Mouse (Mus musculus) embryonic facial prominence, embryonic 13.5 days (tissue): ENCODE measurements around the gene Ank2. TPM values are rescaled to one million over a fixed set of nuclear protein-coding genes. Genes with fewer than 3 reads are reported as not detected.
"Not testable (repeated sequence)": the region's sequence is repeated elsewhere in the genome, so short reads cannot be mapped to it uniquely, and the experiment has no call there.

Source experiments
- ATAC-seq: fragments of 200-750 bp; cut with Nextera tagmentation; 2 replicates; pipeline ENCODE4 v1.8.0; 2017; ENCODE audit warnings: low read depth; ENCODE audit not compliant: insufficient number of reproducible peaks, insufficient read depth, low FRiP score, low TSS enrichment
- H3K27ac ChIP-seq: fragments of 300-500 bp; sonication (generic); 2 replicates; pipeline ENCODE4 v1.5.1; 2015; ENCODE audit warnings: moderate library complexity, mild to moderate bottlenecking, inconsistent platforms
- H3K27me3 ChIP-seq: fragments of 300-500 bp; sonication (generic); 2 replicates; pipeline ENCODE4 v1.6.1; 2015; ENCODE audit warnings: mild to moderate bottlenecking, inconsistent platforms
- H3K36me3 ChIP-seq: fragments of 300-500 bp; sonication (generic); 2 replicates; pipeline ENCODE4 v1.6.1; 2015; ENCODE audit warnings: mild to moderate bottlenecking, inconsistent platforms
- H3K4me1 ChIP-seq: fragments of 300-500 bp; sonication (generic); 2 replicates; pipeline ENCODE4 v1.6.1; 2015; ENCODE audit warnings: inconsistent platforms
- H3K4me2 ChIP-seq: fragments of 300-500 bp; sonication (generic); 2 replicates; pipeline ENCODE4 v1.6.1; 2015; ENCODE audit warnings: moderate library complexity, mild to moderate bottlenecking, inconsistent platforms
- H3K4me3 ChIP-seq: fragments of 300-500 bp; sonication (generic); 2 replicates; pipeline ENCODE4 v1.5.1; 2015; ENCODE audit warnings: mild to moderate bottlenecking, inconsistent platforms
- H3K9ac ChIP-seq: fragments of 300-500 bp; sonication (generic); 2 replicates; pipeline ENCODE4 v1.6.1; 2015; ENCODE audit warnings: mild to moderate bottlenecking, inconsistent platforms
- H3K9me3 ChIP-seq: fragments of 300-500 bp; sonication (generic); 2 replicates; pipeline ENCODE4 v1.6.1; 2016; ENCODE audit warnings: inconsistent platforms
- WGBS: fragments of 180-500 bp; shearing (Covaris S2); methylation state at CpG from one replicate; pipeline ENCODE4 v1.1.7; 2015; ENCODE audit warnings: mixed read lengths; 5-methylcytosine and 5-hydroxymethylcytosine counted together
- polyA plus RNA-seq: library from polyadenylated mRNA; unstranded; fragments of >200 nt; fragmentation: Nextera tagmentation; extraction: Ambion mirVana; gene quantifications from 2 replicates; pipeline ENCODE4 v1.2.1, GENCODE M21; 2015

Ank2 gene
- polyA plus RNA-seq, 1 experiment from 2014 or later, result 33.4 TPM

GRCm38 (mm10) chr3:127345860-127346459, 153.2 kb downstream of the Ank2 start:
- ATAC-seq, result no peak
- no peak overlapping the region for H3K27ac ChIP-seq
- H3K4me3 ChIP-seq, result no peak overlapping the region
- 78% methylated on average over 8 of the region's 8 CpGs for WGBS
- H3K9me3 ChIP-seq, result peaks cover 4% of the 10 kb centered on the region; the same call in 1 of the 2 replicates
- H3K4me2 ChIP-seq, result no peak overlapping the region
- H3K36me3 ChIP-seq, result no peaks in the 10 kb centered on the region
- H3K4me1 ChIP-seq, result no peaks in the 10 kb centered on the region
- H3K9ac ChIP-seq, result no peak overlapping the region
- H3K27me3 ChIP-seq, result no peaks in the 10 kb centered on the region

GRCm38 (mm10) chr3:127341300-127341699, 157.8 kb downstream of the Ank2 start:
- no peak for ATAC-seq
- 83% methylated on average over 2 of the region's 2 CpGs for WGBS
- H3K4me3 ChIP-seq, result no peak overlapping the region
- H3K9me3 ChIP-seq, result no peaks in the 10 kb centered on the region
- no peak overlapping the region for H3K4me2 ChIP-seq
- no peaks in the 10 kb centered on the region for H3K36me3 ChIP-seq
- H3K27ac ChIP-seq, result no peak overlapping the region
- H3K9ac ChIP-seq, result no peak overlapping the region
- no peaks in the 10 kb centered on the region for H3K4me1 ChIP-seq
- H3K27me3 ChIP-seq, result no peaks in the 10 kb centered on the region

- H3K27me3 ChIP-seq, result no peaks in the 10 kb centered on the region
- ATAC-seq, result no peak
- H3K36me3 ChIP-seq, result no peaks in the 10 kb centered on the region
- H3K4me1 ChIP-seq, result no peaks in the 10 kb centered on the region
- H3K9me3 ChIP-seq, result no peaks in the 10 kb centered on the region
- no peak overlapping the region for H3K4me3 ChIP-seq
- 86% methylated on average over 6 of the region's 6 CpGs for WGBS
- no peak overlapping the region for H3K27ac ChIP-seq
- no peak overlapping the region for H3K9ac ChIP-seq
- no peak overlapping the region for H3K4me2 ChIP-seq
Measured at GRCm38 (mm10) chr3:127334876-127335275, 164.3 kb downstream of the Ank2 start.

- Histone ChIP-seq H3K4me2 (no peak overlapping the region), H3K4me1 (no peaks in the 10 kb centered on the region), H3K27ac (no peak overlapping the region), H3K27me3 (no peaks in the 10 kb centered on the region), H3K4me3 (no peak overlapping the region), H3K9me3 (no peaks in the 10 kb centered on the region), H3K9ac (no peak overlapping the region), H3K36me3 (no peaks in the 10 kb centered on the region)
- ATAC-seq, result no peak
- 89% methylated on average over 6 of the region's 6 CpGs for whole genome bisulfite sequencing
Measured at GRCm38 (mm10) chr3:127331562-127331961, 167.6 kb downstream of the Ank2 start.

- Histone ChIP-seq H3K27ac (no peak overlapping the region), H3K4me3 (no peak overlapping the region), H3K4me2 (no peak overlapping the region), H3K9me3 (no peaks in the 10 kb centered on the region), H3K4me1 (no peaks in the 10 kb centered on the region), H3K27me3 (no peaks in the 10 kb centered on the region), H3K36me3 (no peaks in the 10 kb centered on the region), H3K9ac (no peak overlapping the region)
- WGBS, result 82% methylated on average over 8 of the region's 8 CpGs
- ATAC-seq, result no peak
Measured at GRCm38 (mm10) chr3:127326355-127326754, 172.8 kb downstream of the Ank2 start.

- no peak for ATAC-seq
- Histone ChIP-seq H3K4me2 (no peak overlapping the region), H3K36me3 (no peaks in the 10 kb centered on the region), H3K9me3 (no peaks in the 10 kb centered on the region), H3K27me3 (no peaks in the 10 kb centered on the region), H3K4me1 (no peaks in the 10 kb centered on the region), H3K27ac (no peak overlapping the region), H3K9ac (no peak overlapping the region), H3K4me3 (no peak overlapping the region)
Measured at GRCm38 (mm10) chr3:127322870-127323269, 176.3 kb downstream of the Ank2 start.

- WGBS, result 53% methylated on average over 5 of the region's 5 CpGs
- no peaks in the 10 kb centered on the region for H3K9me3 ChIP-seq
- no peak for ATAC-seq
Measured at GRCm38 (mm10) chr3:127321645-127322044, 177.5 kb downstream of the Ank2 start.

GRCm38 (mm10) chr3:127321031-127321430, 178.1 kb downstream of the Ank2 start:
- H3K9me3 ChIP-seq, H3K4me3 ChIP-seq: not testable (repeated sequence)

More at GRCm38 (mm10) chr3:127321645-127322044, 177.5 kb downstream of the Ank2 start:
- Histone ChIP-seq H3K4me2 (no peak overlapping the region), H3K4me1 (no peaks in the 10 kb centered on the region), H3K4me3 (no peak overlapping the region), H3K9ac (no peak overlapping the region), H3K27me3 (no peaks in the 10 kb centered on the region), H3K27ac (no peak overlapping the region), H3K36me3 (no peaks in the 10 kb centered on the region)

GRCm38 (mm10) chr3:127320311-127320710, 178.8 kb downstream of the Ank2 start:
- H3K36me3 ChIP-seq, result no peaks in the 10 kb centered on the region
- H3K4me3 ChIP-seq, result no peak overlapping the region
- no peaks in the 10 kb centered on the region for H3K27me3 ChIP-seq
- H3K4me2 ChIP-seq, result no peak overlapping the region
- no peak for ATAC-seq
- no peak overlapping the region for H3K27ac ChIP-seq
- no peak overlapping the region for H3K9ac ChIP-seq
- H3K4me1 ChIP-seq, result no peaks in the 10 kb centered on the region
- no peaks in the 10 kb centered on the region for H3K9me3 ChIP-seq
- WGBS, result 85% methylated on average over 8 of the region's 8 CpGs

More at GRCm38 (mm10) chr3:127321031-127321430, 178.1 kb downstream of the Ank2 start:
- not testable (repeated sequence) for ATAC-seq, H3K27ac ChIP-seq, H3K27me3 ChIP-seq, H3K4me2 ChIP-seq, H3K9ac ChIP-seq, H3K4me1 ChIP-seq, H3K36me3 ChIP-seq
- WGBS, result 88% methylated on average over 5 of the region's 5 CpGs

GRCm38 (mm10) chr3:127317641-127318040, 181.5 kb downstream of the Ank2 start:
- no peak overlapping the region for H3K4me3 ChIP-seq
- no peak for ATAC-seq
- no peaks in the 10 kb centered on the region for H3K4me1 ChIP-seq
- 57% methylated on average over 6 of the region's 6 CpGs for WGBS
- H3K4me2 ChIP-seq, result no peak overlapping the region
- H3K36me3 ChIP-seq, result no peaks in the 10 kb centered on the region
- no peaks in the 10 kb centered on the region for H3K9me3 ChIP-seq
- no peaks in the 10 kb centered on the region for H3K27me3 ChIP-seq
- no peak overlapping the region for H3K27ac ChIP-seq
- no peak overlapping the region for H3K9ac ChIP-seq

GRCm38 (mm10) chr3:127316717-127317116, 182.4 kb downstream of the Ank2 start:
- H3K4me1 ChIP-seq, result no peaks in the 10 kb centered on the region
- no peak overlapping the region for H3K4me2 ChIP-seq
- no peaks in the 10 kb centered on the region for H3K9me3 ChIP-seq
- no peak for ATAC-seq
- WGBS, result 97% methylated on average over 2 of the region's 2 CpGs
- H3K27me3 ChIP-seq, result no peaks in the 10 kb centered on the region
- H3K27ac ChIP-seq, result no peak overlapping the region
- no peaks in the 10 kb centered on the region for H3K36me3 ChIP-seq
- H3K4me3 ChIP-seq, result no peak overlapping the region
- no peak overlapping the region for H3K9ac ChIP-seq

GRCm38 (mm10) chr3:127311521-127311920, 187.6 kb downstream of the Ank2 start:
- no peak overlapping the region for H3K4me2 ChIP-seq
- H3K4me3 ChIP-seq, result no peak overlapping the region
- H3K36me3 ChIP-seq, result no peaks in the 10 kb centered on the region
- no peaks in the 10 kb centered on the region for H3K27me3 ChIP-seq
- no peak for ATAC-seq
- no peak overlapping the region for H3K27ac ChIP-seq
- no peak overlapping the region for H3K9ac ChIP-seq
- WGBS, result 91% methylated on average over 6 of the region's 6 CpGs
- H3K4me1 ChIP-seq, result no peaks in the 10 kb centered on the region
- no peaks in the 10 kb centered on the region for H3K9me3 ChIP-seq
